Mouse (Mus musculus): ENCODE measurements around the gene Nop53. TPM values are rescaled to one million over a fixed set of nuclear protein-coding genes. Genes with fewer than 3 reads are reported as not detected.

The Nop53 gene
- polyA plus RNA-seq, 1 experiment = 504 TPM

DNA sequence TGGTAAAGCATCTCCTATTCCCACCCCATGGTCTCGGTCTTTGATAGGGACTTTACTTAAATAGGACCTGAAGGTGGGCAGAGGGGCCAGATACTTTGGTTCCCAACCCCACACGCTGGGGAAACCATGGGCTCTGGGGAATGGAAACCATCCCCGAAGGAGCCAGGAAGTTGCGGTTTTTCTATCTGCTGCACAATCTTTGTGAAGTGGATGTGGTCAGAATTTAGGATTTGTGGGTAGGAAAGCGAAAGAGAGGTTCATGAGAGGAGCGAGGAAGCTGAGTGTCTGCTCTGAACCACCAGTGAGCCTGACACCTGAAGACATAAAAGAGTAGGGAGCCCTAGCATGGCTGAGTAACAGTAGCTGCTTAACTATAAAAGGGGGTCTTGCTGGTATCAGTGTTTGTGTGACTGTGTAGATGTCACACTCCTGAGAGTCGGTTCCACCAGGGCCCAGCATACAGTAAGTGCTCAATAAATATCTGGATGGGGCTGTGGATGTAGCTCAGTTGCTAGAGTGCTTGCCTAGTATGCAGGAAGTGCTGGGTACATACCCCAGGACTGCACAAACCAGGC is 3.4 kb upstream of the Nop53 start:
- H3K36me3 ChIP-seq (replicated peaks; ENCODE audit: low read length) = peaks cover 5% of the 10 kb centered on the region
- H3K9me3 ChIP-seq = peaks cover 14% of the 10 kb centered on the region
- peaks cover 44% of the 10 kb centered on the region for H3K27me3 ChIP-seq (replicated peaks)
- peak overlapping the region; percentile 50 for H3K4me3 ChIP-seq (replicated peaks)
- H3K4me1 ChIP-seq = peaks cover 78% of the 10 kb centered on the region
- TF ChIP-seq GATA1 (IDR thresholded peaks at IDR 0.05; ENCODE audit: borderline replicate concordance, low read length) (peak; percentile 24; the same call in 1 of the 3 replicates), FLI1 (IDR thresholded peaks at IDR 0.05; ENCODE audit: low read length) (no peak)

DNA sequence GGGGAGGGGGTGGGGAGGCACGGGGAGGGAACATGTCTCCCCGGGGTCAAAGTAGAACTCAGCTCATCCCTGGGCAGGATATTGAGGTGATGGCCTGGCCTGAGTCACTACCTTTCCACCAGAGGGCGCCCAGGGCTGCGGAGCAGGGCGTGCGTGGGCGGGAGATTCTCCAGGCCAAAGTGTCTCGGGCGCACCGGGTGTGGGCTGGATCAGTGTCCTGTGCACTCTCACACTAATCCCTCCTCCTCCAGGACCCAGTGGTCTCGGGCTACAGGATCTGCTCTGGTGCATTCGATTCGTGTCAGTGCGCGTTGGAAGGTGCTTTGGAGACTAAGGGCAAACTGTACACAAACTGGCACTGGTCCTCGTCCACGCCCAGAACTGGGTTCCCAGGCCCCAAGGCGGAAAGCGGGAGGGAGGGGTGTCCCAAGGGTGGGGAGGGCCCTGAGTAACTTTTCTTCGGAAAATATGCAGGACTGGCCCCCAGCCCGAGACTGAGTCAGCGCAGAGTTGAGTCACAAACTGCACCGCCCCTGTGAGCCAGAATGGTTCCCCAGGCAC is 2.6 kb upstream of the Nop53 start:
- TF ChIP-seq FLI1 (IDR thresholded peaks at IDR 0.05; ENCODE audit: low read length) (no peak), GATA1 (IDR thresholded peaks at IDR 0.05; ENCODE audit: borderline replicate concordance, low read length) (no peak)
- peaks cover 11% of the 10 kb centered on the region for H3K9me3 ChIP-seq
- peak overlapping the region; percentile 90 for H3K4me3 ChIP-seq (replicated peaks)
- peaks cover 78% of the 10 kb centered on the region for H3K4me1 ChIP-seq
- peaks cover 13% of the 10 kb centered on the region for H3K36me3 ChIP-seq (replicated peaks; ENCODE audit: low read length)
- peaks cover 43% of the 10 kb centered on the region for H3K27me3 ChIP-seq (replicated peaks)

DNA sequence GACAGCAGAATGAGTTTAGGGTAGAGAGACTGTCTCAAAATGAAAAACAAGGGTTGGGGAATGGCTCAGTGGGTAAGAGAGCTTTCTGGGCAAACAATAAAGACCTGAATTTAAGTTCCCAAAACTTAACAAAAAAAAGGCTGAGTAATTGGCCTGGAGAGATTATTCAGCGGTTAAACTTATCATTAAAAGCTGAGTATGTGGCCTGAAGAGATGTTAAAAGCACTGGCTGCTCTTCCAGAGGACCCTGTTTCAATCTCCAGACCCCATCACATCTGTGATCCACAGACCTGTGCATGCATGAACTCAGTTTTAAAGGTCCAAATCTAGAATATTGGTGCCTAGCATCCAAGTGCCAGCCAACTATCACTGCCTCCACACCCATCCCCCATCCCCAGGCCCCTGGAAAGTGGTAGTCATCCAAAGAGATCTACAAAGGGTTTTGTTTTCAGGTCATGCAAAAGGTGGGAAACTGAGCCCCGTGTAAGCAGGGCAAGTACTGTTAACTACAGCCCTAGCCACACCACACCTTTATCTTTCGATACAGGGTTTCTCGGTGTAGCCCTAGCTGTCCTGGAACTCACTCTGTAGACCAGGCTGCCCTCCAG is 1.9 kb upstream of the Nop53 start:
- TF ChIP-seq GATA1 (IDR thresholded peaks at IDR 0.05; ENCODE audit: borderline replicate concordance, low read length) (no peak), FLI1 (IDR thresholded peaks at IDR 0.05; ENCODE audit: low read length) (no peak)
- Histone ChIP-seq H3K4me1 (peaks cover 78% of the 10 kb centered on the region), H3K27me3 (replicated peaks) (peaks cover 42% of the 10 kb centered on the region), H3K36me3 (replicated peaks; ENCODE audit: low read length) (peaks cover 20% of the 10 kb centered on the region), H3K4me3 (replicated peaks) (peak overlapping the region; percentile 90), H3K9me3 (peaks cover 8% of the 10 kb centered on the region; the same call in 1 of the 2 replicates)

DNA sequence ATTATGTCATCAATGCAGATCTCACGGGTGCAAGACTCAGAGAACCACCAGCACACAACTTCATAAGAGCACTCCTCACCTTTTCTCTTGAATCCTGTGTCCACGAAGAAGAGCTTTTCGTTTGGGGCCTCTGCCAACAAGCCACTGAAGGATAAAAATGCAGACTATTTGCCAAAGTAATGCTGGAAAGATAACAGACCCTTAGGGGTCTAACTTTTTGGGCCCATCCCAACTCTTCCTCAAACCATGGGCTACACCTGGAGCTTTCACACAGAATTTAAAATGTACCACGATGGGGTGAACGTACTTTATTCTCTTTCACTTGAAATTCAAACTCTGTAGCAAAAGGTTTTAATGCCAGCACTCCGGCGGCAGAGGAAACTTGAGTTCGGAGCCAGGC is 663 bp downstream of the Nop53 start:
- no peak for TF ChIP-seq FLI1 (IDR thresholded peaks at IDR 0.05; ENCODE audit: low read length)
- no peak for TF ChIP-seq GATA1 (IDR thresholded peaks at IDR 0.05; ENCODE audit: borderline replicate concordance, low read length)
- Histone ChIP-seq H3K4me3 (replicated peaks) (peak overlapping the region; percentile 95), H3K4me1 (peaks cover 80% of the 10 kb centered on the region), H3K27me3 (replicated peaks) (peaks cover 18% of the 10 kb centered on the region), H3K36me3 (replicated peaks; ENCODE audit: low read length) (peaks cover 46% of the 10 kb centered on the region), H3K9me3 (no peaks in the 10 kb centered on the region)

DNA sequence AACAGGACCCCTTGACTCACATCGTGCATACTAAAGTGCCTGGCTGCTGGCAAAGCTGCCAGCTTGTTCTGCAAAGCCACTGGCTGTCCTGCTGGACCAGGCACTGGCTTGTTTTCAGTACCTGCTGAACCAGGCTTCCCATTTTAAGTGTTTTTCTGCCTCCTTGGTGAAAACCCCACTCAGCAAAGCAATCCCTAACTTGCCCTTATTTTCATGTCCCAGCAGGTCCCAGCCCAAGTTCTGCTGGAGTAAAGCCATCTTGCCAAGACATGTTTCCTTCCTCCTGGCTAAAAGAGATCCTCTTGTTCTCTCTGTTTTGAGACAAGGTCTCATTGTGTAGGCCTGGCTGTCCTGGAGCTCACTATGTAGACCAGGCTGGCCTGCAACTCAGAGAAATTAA is 1.6 kb downstream of the Nop53 start:
- peaks cover 71% of the 10 kb centered on the region for H3K4me1 ChIP-seq
- H3K4me3 ChIP-seq (replicated peaks) = peak overlapping the region; percentile 95
- H3K27me3 ChIP-seq (replicated peaks) = peaks cover 8% of the 10 kb centered on the region
- H3K9me3 ChIP-seq = no peaks in the 10 kb centered on the region
- peaks cover 55% of the 10 kb centered on the region for H3K36me3 ChIP-seq (replicated peaks; ENCODE audit: low read length)
- TF ChIP-seq GATA1 (IDR thresholded peaks at IDR 0.05; ENCODE audit: borderline replicate concordance, low read length) (no peak), FLI1 (IDR thresholded peaks at IDR 0.05; ENCODE audit: low read length) (no peak)

DNA sequence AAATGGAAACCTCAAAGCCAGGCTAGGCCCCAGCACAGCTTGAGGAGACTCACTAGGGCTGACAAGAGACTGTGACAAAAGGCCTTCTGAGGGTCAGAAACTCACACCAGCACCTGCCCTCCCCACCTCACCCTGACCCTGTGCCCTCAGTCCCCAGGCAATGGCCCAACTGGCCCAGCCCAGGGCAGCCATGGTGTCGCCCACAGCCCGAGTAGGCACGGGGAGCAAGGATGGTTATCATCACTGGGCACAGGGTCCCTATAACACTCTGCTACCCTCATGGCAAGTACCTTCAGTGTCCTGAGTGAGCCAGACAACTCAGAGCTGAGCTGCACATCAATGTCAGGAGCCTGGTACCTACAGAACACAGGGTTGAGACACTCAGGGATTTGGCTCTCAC is 7.3 kb downstream of the Nop53 start:
- TF ChIP-seq FLI1 (IDR thresholded peaks at IDR 0.05; ENCODE audit: low read length) = no peak
- TF ChIP-seq GATA1 (IDR thresholded peaks at IDR 0.05; ENCODE audit: borderline replicate concordance, low read length) = no peak
- H3K9me3 ChIP-seq = no peaks in the 10 kb centered on the region
- H3K36me3 ChIP-seq (replicated peaks; ENCODE audit: low read length) = peaks cover 86% of the 10 kb centered on the region
- H3K4me1 ChIP-seq = peaks cover 40% of the 10 kb centered on the region
- H3K27me3 ChIP-seq (replicated peaks) = no peaks in the 10 kb centered on the region
- no peak overlapping the region for H3K4me3 ChIP-seq (replicated peaks)

DNA sequence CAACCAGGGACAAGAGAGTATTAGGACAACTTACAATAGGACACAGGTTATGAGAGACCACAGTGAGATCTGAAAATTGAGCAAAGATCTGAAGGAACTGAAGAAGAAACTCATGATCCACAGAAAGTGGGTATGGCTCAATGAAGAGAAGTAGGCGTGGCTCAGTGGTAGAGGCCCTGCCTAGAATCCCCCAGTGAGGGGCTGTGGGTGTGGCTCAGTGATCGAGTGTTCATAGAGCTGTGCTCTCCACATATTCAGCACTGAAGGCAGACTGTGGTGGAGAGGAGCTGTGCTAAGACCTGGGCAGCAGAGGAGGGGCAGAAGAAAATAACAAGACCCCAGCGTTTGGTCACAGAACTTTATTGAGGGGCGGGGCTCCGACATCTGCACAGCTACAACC is 8.4 kb downstream of the Nop53 start:
- H3K9me3 ChIP-seq = no peaks in the 10 kb centered on the region
- H3K36me3 ChIP-seq (replicated peaks; ENCODE audit: low read length) = peaks cover 75% of the 10 kb centered on the region

DNA sequence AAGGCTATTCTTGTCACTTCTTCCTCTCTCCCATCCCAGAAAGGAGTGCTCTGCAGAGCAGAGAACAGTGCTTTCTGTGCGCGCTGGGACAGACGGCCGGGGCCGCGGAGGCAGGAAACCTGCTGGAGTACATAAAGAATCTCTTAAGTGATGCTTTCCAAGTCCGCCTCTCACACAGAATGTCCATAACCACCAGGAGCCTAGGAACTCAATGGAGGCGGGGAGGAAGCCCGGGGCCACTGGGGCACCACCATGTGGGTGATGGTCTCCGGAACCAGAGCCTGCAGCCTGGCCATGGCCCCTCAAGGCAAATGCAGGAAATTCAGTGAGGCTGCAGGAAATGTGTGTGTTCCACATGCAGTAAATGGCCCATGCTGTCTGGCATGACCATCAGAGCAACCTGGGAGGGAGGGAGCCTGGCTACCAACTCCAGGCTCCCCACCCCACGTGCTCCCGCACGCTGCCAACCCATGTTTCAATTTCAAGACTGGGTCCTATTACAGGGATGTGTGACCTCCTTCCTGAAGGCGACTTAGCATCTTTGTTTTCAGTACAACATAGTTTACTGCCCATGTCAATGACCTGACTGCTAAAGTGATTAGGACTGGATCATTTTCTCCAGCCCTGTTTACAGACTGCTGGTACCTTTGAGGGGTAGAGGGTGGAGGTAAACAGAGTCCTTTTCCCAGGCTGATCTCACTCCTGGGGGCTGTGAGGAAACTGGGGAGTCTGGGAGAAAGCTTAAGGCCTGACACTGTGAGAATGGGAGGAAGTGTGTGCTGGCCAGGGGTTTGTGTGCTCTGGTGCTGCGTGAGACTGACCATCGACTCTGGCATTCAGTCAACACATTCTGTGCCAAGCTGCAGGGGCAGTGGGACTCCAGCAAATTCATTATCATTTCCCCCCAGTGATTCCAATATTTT is 12.2 kb downstream of the Nop53 start:
- no peaks in the 10 kb centered on the region for H3K9me3 ChIP-seq
- TF ChIP-seq FLI1 (IDR thresholded peaks at IDR 0.05; ENCODE audit: low read length) = no peak
- no peak for TF ChIP-seq GATA1 (IDR thresholded peaks at IDR 0.05; ENCODE audit: borderline replicate concordance, low read length)
- H3K27me3 ChIP-seq (replicated peaks) = no peaks in the 10 kb centered on the region
- H3K4me3 ChIP-seq (replicated peaks) = peak overlapping the region; percentile 5
- peaks cover 31% of the 10 kb centered on the region for H3K4me1 ChIP-seq
- peaks cover 37% of the 10 kb centered on the region for H3K36me3 ChIP-seq (replicated peaks; ENCODE audit: low read length)

More for the DNA sequence above, 8.4 kb downstream of the Nop53 start:
- no peak for TF ChIP-seq FLI1 (IDR thresholded peaks at IDR 0.05; ENCODE audit: low read length)
- no peak for TF ChIP-seq GATA1 (IDR thresholded peaks at IDR 0.05; ENCODE audit: borderline replicate concordance, low read length)
- H3K27me3 ChIP-seq (replicated peaks) = no peaks in the 10 kb centered on the region
- H3K4me1 ChIP-seq = peaks cover 36% of the 10 kb centered on the region
- no peak overlapping the region for H3K4me3 ChIP-seq (replicated peaks)

DNA sequence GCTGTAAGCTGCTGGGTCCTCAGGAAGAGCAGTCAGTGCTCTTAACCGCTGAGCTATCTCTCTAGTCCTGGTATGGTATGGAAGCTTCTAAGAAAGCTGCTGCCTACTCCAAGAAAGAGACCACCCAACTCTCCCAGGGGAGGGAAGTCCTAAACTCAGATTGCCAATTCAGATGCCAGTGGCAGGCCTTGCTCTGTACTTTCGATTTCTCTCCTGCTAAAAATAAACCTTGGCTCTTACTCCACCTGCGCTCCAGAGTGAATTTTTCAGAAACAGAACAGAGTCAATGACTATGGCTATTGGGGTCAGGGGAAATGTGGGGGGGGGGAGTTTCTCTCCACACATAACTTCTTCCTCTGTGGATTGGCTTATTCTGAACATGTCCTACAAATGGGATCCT is 14.2 kb downstream of the Nop53 start:
- H3K27me3 ChIP-seq (replicated peaks) = no peaks in the 10 kb centered on the region
- H3K9me3 ChIP-seq = no peaks in the 10 kb centered on the region
- peaks cover 16% of the 10 kb centered on the region for H3K36me3 ChIP-seq (replicated peaks; ENCODE audit: low read length)
- no peak for TF ChIP-seq FLI1 (IDR thresholded peaks at IDR 0.05; ENCODE audit: low read length)
- no peak for TF ChIP-seq GATA1 (IDR thresholded peaks at IDR 0.05; ENCODE audit: borderline replicate concordance, low read length)
- H3K4me1 ChIP-seq = peaks cover 31% of the 10 kb centered on the region
- H3K4me3 ChIP-seq (replicated peaks) = no peak overlapping the region
